Mouse (Mus musculus) heart, embryonic 11.5 days (tissue): ENCODE measurements around the gene Cnbp. TPM values are rescaled to one million over a fixed set of nuclear protein-coding genes. Genes with fewer than 3 reads are reported as not detected.
A peak's percentile ranks its signal among the peaks of the same experiment; 100 is the strongest.

Experiments
- ATAC-seq: fragments of 200-750 bp; cut with Nextera tagmentation; replicated peaks from 2 replicates; pipeline ENCODE4 v1.8.0; 2017; ENCODE audit warnings: moderate library complexity; ENCODE audit not compliant: insufficient number of reproducible peaks, low FRiP score, low TSS enrichment
- H3K27ac ChIP-seq: fragments of 300-500 bp; sonication (generic); 2 replicates; pipeline ENCODE4 v1.5.1; 2014; ENCODE audit warnings: mild to moderate bottlenecking, low read depth, low read length
- H3K27me3 ChIP-seq: fragments of 300-500 bp; sonication (generic); 2 replicates; pipeline ENCODE4 v1.6.1; 2014; ENCODE audit warnings: mild to moderate bottlenecking, low read length, mixed read lengths; ENCODE audit not compliant: control insufficient read depth, insufficient read depth
- H3K36me3 ChIP-seq: fragments of 300-500 bp; sonication (generic); 2 replicates; pipeline ENCODE4 v1.6.1; 2014; ENCODE audit warnings: mild to moderate bottlenecking, low read length, moderate library complexity, mixed read lengths; ENCODE audit not compliant: control insufficient read depth, insufficient read depth
- H3K4me1 ChIP-seq: fragments of 300-500 bp; sonication (generic); 2 replicates; pipeline ENCODE4 v1.6.1; 2014; ENCODE audit warnings: low read length; ENCODE audit not compliant: control insufficient read depth, insufficient read depth
- H3K4me2 ChIP-seq: fragments of 300-500 bp; sonication (generic); 2 replicates; pipeline ENCODE4 v1.6.1; 2014; ENCODE audit warnings: mild to moderate bottlenecking, moderate library complexity
- H3K4me3 ChIP-seq: fragments of 300-500 bp; sonication (generic); 2 replicates; pipeline ENCODE4 v1.5.1; 2014; ENCODE audit warnings: low read depth, low read length
- H3K9ac ChIP-seq: fragments of 300-500 bp; sonication (generic); 2 replicates; pipeline ENCODE4 v1.6.1; 2014; ENCODE audit warnings: mild to moderate bottlenecking, low read depth, low read length, moderate library complexity
- H3K9me3 ChIP-seq: fragments of 300-500 bp; sonication (generic); replicated peaks from 2 replicates; pipeline ENCODE4 v1.6.1; 2016; ENCODE audit warnings: low read length; ENCODE audit not compliant: control insufficient read depth
- WGBS: fragments of 180-500 bp; shearing (Covaris S2); extraction: QIAGEN DNeasy Blood & Tissue Kit; methylation state at CpG from one replicate; pipeline ENCODE4 v1.1.7; 2014; ENCODE audit not compliant: insufficient replicate concordance; 5-methylcytosine and 5-hydroxymethylcytosine counted together
- polyA plus RNA-seq: library from polyadenylated mRNA; unstranded; fragments of >200 nt; fragmentation: Nextera tagmentation; extraction: Ambion mirVana; gene quantifications from 2 replicates; pipeline ENCODE4 v1.2.1, GENCODE M21; 2014

Gene Cnbp
- polyA plus RNA-seq, 1 experiment from 2014 or later, result 909 TPM

DNA sequence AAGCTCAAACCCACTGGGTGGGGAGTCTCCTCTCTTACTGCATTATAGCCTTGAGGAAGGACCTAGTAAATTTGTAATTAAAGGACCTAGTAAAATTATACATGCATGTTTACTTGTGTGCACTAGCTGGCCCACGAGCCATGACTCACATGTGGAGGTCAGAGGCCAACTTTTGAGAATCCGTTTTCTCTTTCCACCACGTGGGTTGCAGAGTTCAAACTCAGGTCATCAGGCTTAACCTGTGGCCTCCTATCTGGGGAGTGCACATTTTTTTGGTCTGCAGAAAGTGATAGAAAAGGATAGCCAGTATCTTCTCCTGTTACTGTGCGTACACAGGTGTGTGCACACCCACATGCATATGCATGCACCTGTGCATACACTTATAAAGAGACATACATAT is 28.1 kb upstream of the Cnbp start:
- no peak for ATAC-seq
- no peaks in the 10 kb centered on the region for H3K36me3 ChIP-seq
- no peak overlapping the region for H3K4me3 ChIP-seq
- no peaks in the 10 kb centered on the region for H3K27me3 ChIP-seq
- no peak overlapping the region for H3K27ac ChIP-seq
- no peaks in the 10 kb centered on the region for H3K4me1 ChIP-seq
- no peak overlapping the region for H3K9ac ChIP-seq
- H3K4me2 ChIP-seq, result no peak overlapping the region
- H3K9me3 ChIP-seq, result no peaks in the 10 kb centered on the region
- WGBS, result 42% methylated on average over 4 of the region's 4 CpGs

DNA sequence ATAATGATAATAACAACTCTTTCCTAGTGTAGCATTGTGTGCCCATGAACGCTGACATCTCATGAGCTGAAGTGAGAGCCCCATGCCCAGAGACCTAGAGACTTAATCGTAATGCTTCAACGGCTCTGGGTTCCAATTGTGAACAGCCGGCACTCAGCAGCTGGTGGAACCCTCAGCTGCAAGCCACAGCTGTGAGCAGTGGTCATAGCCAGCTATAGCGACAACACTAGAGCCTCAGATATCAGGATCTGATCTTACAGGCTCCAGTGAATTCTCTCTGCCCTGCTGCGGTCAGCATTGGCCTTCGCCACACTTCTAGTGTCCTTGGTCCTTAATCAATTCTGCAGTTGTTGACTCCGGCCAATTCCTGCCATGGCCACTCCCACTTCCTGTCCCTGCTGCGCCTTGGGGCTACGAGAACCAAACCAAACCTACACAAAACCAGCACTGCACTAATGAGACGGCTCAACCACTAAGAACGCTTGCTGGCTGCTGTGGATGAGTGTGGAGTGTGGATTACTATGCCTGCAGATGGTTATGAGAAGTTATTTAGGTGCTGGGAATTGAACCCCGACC is 25.2 kb upstream of the Cnbp start:
- H3K4me3 ChIP-seq, result no peak overlapping the region
- 63% methylated on average over 13 of the region's 13 CpGs for WGBS
- H3K27me3 ChIP-seq, result no peaks in the 10 kb centered on the region
- H3K9me3 ChIP-seq, result no peaks in the 10 kb centered on the region
- H3K36me3 ChIP-seq, result no peaks in the 10 kb centered on the region
- ATAC-seq, result no peak
- peak overlapping the region; percentile 19 for H3K4me2 ChIP-seq
- no peak overlapping the region for H3K27ac ChIP-seq
- H3K9ac ChIP-seq, result no peak overlapping the region
- H3K4me1 ChIP-seq, result no peaks in the 10 kb centered on the region

DNA sequence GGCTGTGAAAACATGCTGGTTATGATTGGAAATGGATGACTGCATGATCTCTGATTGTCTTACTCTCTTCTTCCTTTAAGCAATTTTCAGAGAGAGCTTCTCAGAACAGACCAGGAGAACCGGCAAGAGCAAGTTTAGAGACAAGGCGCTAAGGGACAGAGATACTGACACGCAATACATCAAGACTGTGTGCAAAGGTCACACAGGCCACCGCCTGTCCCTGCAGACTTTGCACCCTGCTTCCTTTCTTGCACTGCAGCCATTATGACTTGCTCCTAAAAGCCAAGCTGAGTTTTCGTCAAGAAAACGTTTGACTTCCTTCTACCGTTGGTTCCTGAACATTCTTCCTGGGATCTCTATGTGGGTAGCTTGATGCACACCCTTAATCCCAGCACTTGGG is 24.7 kb upstream of the Cnbp start:
- WGBS, result 85% methylated on average over 7 of the region's 7 CpGs
- no peak for ATAC-seq
- Histone ChIP-seq H3K27ac (no peak overlapping the region), H3K4me1 (no peaks in the 10 kb centered on the region), H3K4me3 (no peak overlapping the region), H3K36me3 (no peaks in the 10 kb centered on the region), H3K27me3 (no peaks in the 10 kb centered on the region), H3K9ac (no peak overlapping the region), H3K9me3 (no peaks in the 10 kb centered on the region), H3K4me2 (no peak overlapping the region)

DNA sequence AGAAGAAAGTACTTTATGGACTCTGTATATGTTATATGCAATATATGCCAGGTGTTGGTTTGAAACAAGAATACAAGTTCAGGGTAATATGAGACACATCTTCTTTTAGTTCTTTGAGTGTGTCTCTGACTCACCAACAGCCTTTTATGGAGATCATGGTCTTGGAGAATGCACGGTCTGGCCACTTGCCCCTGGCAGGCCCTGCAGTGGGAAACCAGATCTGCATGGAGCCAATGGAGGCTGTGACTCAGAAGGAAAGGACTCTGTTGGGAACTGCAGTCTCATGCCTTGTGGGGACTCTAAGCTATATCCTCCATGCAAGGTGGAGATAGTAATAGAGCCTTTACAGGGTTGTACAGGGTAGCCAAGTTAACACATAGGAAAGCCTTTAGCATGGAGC is 24.2 kb upstream of the Cnbp start:
- H3K4me1 ChIP-seq, result no peaks in the 10 kb centered on the region
- H3K9ac ChIP-seq, result no peak overlapping the region
- no peak for ATAC-seq
- H3K4me2 ChIP-seq, result no peak overlapping the region
- no peaks in the 10 kb centered on the region for H3K27me3 ChIP-seq
- 60% methylated on average over 1 of the region's 1 CpGs for WGBS
- no peak overlapping the region for H3K27ac ChIP-seq
- H3K36me3 ChIP-seq, result no peaks in the 10 kb centered on the region
- no peak overlapping the region for H3K4me3 ChIP-seq
- no peaks in the 10 kb centered on the region for H3K9me3 ChIP-seq

DNA sequence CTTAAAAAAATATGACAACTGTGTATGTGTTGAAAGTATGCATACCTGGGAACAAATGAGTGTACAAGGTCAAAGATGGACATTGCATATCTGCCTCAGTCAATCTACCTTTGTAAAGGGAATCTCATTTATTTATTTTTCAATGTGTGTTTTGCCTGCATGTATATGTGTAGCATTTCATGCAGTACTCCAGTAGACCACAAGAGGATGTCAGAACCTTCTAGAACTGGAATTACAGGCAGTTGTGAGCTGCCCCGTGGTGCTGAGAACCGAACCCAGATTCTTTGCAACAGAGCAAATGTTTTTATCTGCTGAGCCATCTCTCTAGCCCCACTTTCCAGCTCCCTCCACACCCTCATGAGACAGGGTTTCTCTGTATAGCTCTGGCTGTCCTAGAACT is 23.1 kb upstream of the Cnbp start:
- no peaks in the 10 kb centered on the region for H3K9me3 ChIP-seq
- H3K27ac ChIP-seq, result no peak overlapping the region
- WGBS, result 83% methylated on average over 2 of the region's 2 CpGs
- H3K4me2 ChIP-seq, result no peak overlapping the region
- no peak overlapping the region for H3K9ac ChIP-seq
- no peak for ATAC-seq
- H3K4me1 ChIP-seq, result no peaks in the 10 kb centered on the region
- no peaks in the 10 kb centered on the region for H3K27me3 ChIP-seq
- no peak overlapping the region for H3K4me3 ChIP-seq
- no peaks in the 10 kb centered on the region for H3K36me3 ChIP-seq

DNA sequence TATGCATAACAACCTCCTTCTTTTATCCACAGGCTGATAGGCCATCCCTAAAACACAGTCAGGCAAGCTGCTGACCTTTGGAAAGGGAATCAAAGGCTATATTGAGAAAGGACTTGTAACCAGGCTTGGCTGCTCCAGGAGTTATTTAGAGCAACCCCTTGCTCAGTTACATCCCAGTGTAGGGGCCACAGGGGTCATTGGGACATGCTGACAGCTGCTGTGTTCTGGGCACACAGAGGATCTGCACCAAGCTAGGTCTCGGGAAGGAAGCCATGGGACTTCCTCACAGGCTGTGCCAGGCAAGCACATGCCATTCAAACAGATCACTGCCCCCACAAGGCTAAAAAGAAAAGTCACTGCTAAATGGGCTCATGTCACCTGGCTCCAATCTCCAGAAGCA is 22.2 kb upstream of the Cnbp start:
- no peak overlapping the region for H3K9ac ChIP-seq
- 26% methylated on average over 1 of the region's 1 CpGs for WGBS
- H3K36me3 ChIP-seq, result no peaks in the 10 kb centered on the region
- H3K4me1 ChIP-seq, result no peaks in the 10 kb centered on the region
- no peak overlapping the region for H3K4me2 ChIP-seq
- ATAC-seq, result no peak
- no peaks in the 10 kb centered on the region for H3K9me3 ChIP-seq
- H3K27ac ChIP-seq, result no peak overlapping the region
- no peak overlapping the region for H3K4me3 ChIP-seq
- H3K27me3 ChIP-seq, result no peaks in the 10 kb centered on the region

DNA sequence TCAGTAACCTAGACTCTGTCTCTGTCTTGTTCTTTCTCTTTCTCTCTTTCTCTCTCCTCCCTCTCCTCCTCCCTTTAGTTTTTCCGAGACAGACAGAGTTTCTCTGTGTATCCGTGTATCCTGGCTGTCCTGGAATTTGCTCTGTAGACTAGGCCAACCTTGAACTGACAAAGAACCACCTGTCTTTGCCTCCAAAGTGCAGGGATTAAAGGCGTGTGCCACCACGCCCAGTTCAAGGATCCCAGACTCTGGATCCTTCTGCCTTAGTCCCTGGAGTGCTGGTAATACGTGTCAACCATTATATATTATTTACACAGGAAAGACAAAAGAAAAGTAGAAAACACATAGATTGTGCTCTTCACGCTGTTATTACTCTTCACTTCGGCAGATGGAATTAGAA is 20.3 kb upstream of the Cnbp start:
- H3K4me1 ChIP-seq, result no peaks in the 10 kb centered on the region
- ATAC-seq, result no peak
- H3K4me3 ChIP-seq, result no peak overlapping the region
- H3K4me2 ChIP-seq, result no peak overlapping the region
- no peaks in the 10 kb centered on the region for H3K9me3 ChIP-seq
- 81% methylated on average over 7 of the region's 7 CpGs for WGBS
- H3K9ac ChIP-seq, result no peak overlapping the region
- H3K36me3 ChIP-seq, result no peaks in the 10 kb centered on the region
- no peaks in the 10 kb centered on the region for H3K27me3 ChIP-seq
- no peak overlapping the region for H3K27ac ChIP-seq

DNA sequence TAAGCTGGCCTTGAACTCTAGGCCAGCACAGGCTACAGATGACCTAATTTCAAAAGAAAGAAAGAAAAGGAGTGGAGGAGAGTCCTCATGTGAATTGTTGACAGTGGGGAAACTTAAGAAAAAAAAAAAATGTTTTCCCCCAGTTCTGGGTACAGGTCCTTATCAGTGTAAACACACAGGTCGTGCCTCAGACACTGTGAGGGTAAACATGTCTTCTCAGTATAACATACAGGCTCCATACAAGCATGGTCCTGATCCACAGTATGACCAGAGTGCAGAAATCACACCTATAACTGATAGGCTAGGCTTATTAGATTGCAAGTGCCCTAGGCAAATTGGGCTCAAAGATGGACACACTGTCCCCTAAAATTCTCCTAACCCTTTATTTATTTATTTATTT is 19.5 kb upstream of the Cnbp start:
- no peaks in the 10 kb centered on the region for H3K9me3 ChIP-seq
- no peak for ATAC-seq
- H3K4me1 ChIP-seq, result no peaks in the 10 kb centered on the region
- WGBS, result 32% methylated on average over 1 of the region's 1 CpGs
- H3K9ac ChIP-seq, result no peak overlapping the region
- H3K27me3 ChIP-seq, result no peaks in the 10 kb centered on the region
- no peak overlapping the region for H3K4me3 ChIP-seq
- H3K36me3 ChIP-seq, result no peaks in the 10 kb centered on the region
- H3K4me2 ChIP-seq, result no peak overlapping the region
- no peak overlapping the region for H3K27ac ChIP-seq

DNA sequence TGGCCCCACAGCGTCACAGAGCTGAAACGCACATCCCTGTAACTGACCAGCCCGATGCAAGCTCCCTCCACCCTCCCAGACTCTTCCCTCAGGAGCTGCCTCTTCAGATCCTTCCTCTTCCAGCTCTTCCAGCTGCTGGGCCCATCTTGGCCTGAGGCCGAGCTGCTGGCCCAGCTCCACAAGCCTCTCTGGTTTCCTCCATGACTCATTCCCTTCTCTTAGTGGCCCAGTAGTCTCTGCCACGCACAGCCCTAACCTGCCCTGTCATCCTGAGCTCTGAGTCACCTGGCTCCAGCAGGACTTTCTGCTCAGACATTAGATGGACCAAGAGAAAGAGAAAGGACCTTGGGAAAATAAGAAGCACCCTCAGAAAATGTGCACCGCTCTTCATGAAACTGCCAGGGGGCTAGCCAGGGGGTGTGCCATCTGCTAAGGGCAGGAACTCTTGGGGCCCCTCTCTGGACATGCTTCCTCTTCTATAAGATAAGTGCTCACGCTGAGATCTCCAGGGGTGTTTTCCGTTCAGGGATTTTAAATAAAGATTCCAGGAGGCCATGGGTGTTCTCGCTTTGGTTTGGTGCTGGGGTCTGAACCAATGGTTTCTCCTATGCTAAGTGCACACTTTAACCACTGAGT is 18.1 kb upstream of the Cnbp start:
- no peaks in the 10 kb centered on the region for H3K9me3 ChIP-seq
- H3K4me3 ChIP-seq, result no peak overlapping the region
- H3K4me2 ChIP-seq, result peak overlapping the region; percentile 2; the same call in 1 of the 2 replicates
- 0 out of 2 replicates have a peak overlapping the region, but pooled peaks have one; percentile 24 for H3K27ac ChIP-seq
- H3K27me3 ChIP-seq, result no peaks in the 10 kb centered on the region
- WGBS, result 57% methylated on average over 9 of the region's 9 CpGs
- ATAC-seq, result peak; percentile 65; the same call in 1 of the 2 replicates
- no peak overlapping the region for H3K9ac ChIP-seq
- no peaks in the 10 kb centered on the region for H3K4me1 ChIP-seq
- H3K36me3 ChIP-seq, result no peaks in the 10 kb centered on the region
